ENCODE assay signal across 22 mouse cellular contexts in genomic region chrX:71294191-71294590, GRCm38 (mm10).
"Had no signal": no experiment of that assay in that cellular context is flagged by ENCODE, and none has a peak within 500 bp of the region (broad histone marks: within the 10 kb centered on the region; RNA-seq: fewer than 3 reads in every experiment).

No protein-coding gene starts in this region.

- H3K9me3 ChIP-seq: liver, embryonic 15.5 days; lung, embryonic 15.5 days; megakaryocyte, embryonic 14.5 days; midbrain, embryonic 13.5 days; neural tube, embryonic 13.5 days; neural tube, embryonic 15.5 days had no signal

- H3K4me3 ChIP-seq: liver, embryonic 15.5 days; lung, embryonic 15.5 days; megakaryocyte, embryonic 14.5 days; midbrain, embryonic 13.5 days; myocyte; neural tube, embryonic 13.5 days; neural tube, embryonic 15.5 days had no signal

- H3K36me3 ChIP-seq: liver, embryonic 15.5 days; lung, embryonic 15.5 days; midbrain, embryonic 13.5 days; neural tube, embryonic 13.5 days; neural tube, embryonic 15.5 days had no signal

- H3K27me3 ChIP-seq: liver, embryonic 15.5 days; lung, embryonic 15.5 days; midbrain, embryonic 13.5 days; neural tube, embryonic 13.5 days; neural tube, embryonic 15.5 days had no signal

- H3K4me1 ChIP-seq: liver, embryonic 15.5 days; lung, embryonic 15.5 days; megakaryocyte, embryonic 14.5 days; midbrain, embryonic 13.5 days; neural tube, embryonic 13.5 days; neural tube, embryonic 15.5 days had no signal

- H3K9ac ChIP-seq: liver, embryonic 15.5 days; liver, postnatal 0 days; lung, embryonic 15.5 days; midbrain, embryonic 13.5 days; neural tube, embryonic 13.5 days; neural tube, embryonic 15.5 days had no signal

- ATAC-seq: liver, postnatal 0 days; lung, postnatal 0 days; midbrain, embryonic 13.5 days; midbrain, embryonic 16.5 days had no signal

- DNase-seq: liver, postnatal 0 days; lung, adult 2 months; lung, postnatal 14 days; lung, postnatal 36 days; retina, postnatal 1 day; right cerebral cortex, postnatal 14 days; right cerebral cortex, postnatal 4 days; spleen, adult 18-20 months; thymus, adult 2 months; thymus, postnatal 25 days; thymus, postnatal 4 days had no signal

- H3K4me2 ChIP-seq: liver, embryonic 15.5 days; lung, embryonic 15.5 days; midbrain, embryonic 11.5 days; midbrain, embryonic 13.5 days; neural tube, embryonic 13.5 days; neural tube, embryonic 15.5 days had no signal

- H3K27ac ChIP-seq: liver, embryonic 15.5 days; lung, embryonic 15.5 days; macrophage; midbrain, embryonic 13.5 days; neural tube, embryonic 13.5 days; neural tube, embryonic 15.5 days had no signal
